In the genomic region with DNA sequence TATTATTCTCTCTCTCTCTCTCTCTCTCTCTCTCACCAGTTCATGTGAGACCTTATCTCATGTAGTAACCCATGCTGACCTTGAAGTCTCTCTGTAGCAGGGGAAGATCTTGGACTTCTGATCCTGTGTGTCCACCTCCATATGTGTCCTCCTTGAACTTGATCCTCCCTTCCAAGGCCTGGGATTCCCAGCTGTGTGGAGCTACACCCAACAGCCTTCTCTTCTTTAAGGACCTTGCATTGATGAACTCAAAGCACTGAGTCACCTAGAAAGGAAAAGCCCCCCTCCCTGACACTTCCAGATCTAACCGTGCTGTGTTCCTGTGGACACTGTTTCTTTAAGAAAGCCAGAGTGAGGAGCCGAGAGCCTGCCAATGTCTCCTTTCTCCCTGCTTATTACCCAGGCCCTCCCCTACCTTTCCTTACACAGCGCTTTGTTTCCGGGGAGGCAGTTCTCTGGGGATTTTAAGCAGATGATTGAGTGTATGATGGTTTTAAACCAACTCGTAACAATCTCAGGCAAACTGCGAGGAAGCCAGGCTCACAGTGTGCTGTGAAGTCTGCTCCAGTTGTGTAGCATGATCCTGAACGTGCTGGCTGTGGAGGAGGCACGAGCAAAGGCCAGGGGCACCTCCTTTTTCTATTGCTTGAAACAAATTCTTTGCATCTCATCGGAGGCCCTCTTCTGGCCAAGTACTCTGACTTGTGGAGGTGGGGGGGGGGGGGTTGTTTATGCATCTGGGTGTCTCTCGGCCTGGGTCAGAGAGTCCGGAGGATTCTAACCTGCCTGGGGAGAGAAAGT, we compare ENCODE assay signal across 10 mouse cellular contexts.
DNase-seq lines count a peak whose midpoint lies in the region; ATAC-seq and TF ChIP-seq lines count a peak whose summit lies in the region.
"Had no signal": no experiment of that assay in that cellular context is flagged by ENCODE, and none has a peak within 500 bp of the region (broad histone marks: within the 10 kb centered on the region; RNA-seq: fewer than 3 reads in every experiment).

No protein-coding gene starts in this region.

- no peak for DNase-seq in gastrocnemius, adult 2 months
- no peak for DNase-seq in gastrocnemius, postnatal 36 days
- DNase-seq in right cerebral cortex, adult 18-20 months = peak; percentile 24
- no peak for DNase-seq in right cerebral cortex, postnatal 4 days
- DNase-seq in thymus, postnatal 10 days (ENCODE audit: low spot score in 2 of 2) = no peak
- DNase-seq: kidney, postnatal 36 days had no signal

- H3K27ac ChIP-seq in gastrocnemius, adult 2 months = peak overlapping the region; percentile 78
- H3K27ac ChIP-seq in intestine, embryonic 16.5 days (ENCODE audit: low read length) = peak overlapping the region; percentile 1; the same call in 1 of the 2 replicates
- peak overlapping the region; percentile 33; the same call in 1 of the 2 replicates for H3K27ac ChIP-seq in stomach, embryonic 15.5 days

- WGBS in intestine, embryonic 16.5 days = 15% methylated on average over 11 of the region's 11 CpGs
- 22% methylated on average over 11 of the region's 11 CpGs for WGBS in stomach, embryonic 15.5 days

- TF ChIP-seq CTCF in gastrocnemius, adult 2 months (IDR thresholded peaks at IDR 0.05) = no peak

- H3K36me3 ChIP-seq in intestine, embryonic 16.5 days (ENCODE audit: control insufficient read depth, insufficient read depth, low read length) = no peaks in the 10 kb centered on the region
- H3K36me3 ChIP-seq in stomach, embryonic 15.5 days = no peaks in the 10 kb centered on the region

- H3K27me3 ChIP-seq in intestine, embryonic 16.5 days (replicated peaks; ENCODE audit: control insufficient read depth, insufficient read depth, low read length) = no peaks in the 10 kb centered on the region
- no peaks in the 10 kb centered on the region for H3K27me3 ChIP-seq in stomach, embryonic 15.5 days (replicated peaks)

- peak overlapping the region; percentile 39; the same call in 1 of the 2 replicates for H3K4me2 ChIP-seq in intestine, embryonic 16.5 days (ENCODE audit: low read depth, low read length)
- peak overlapping the region; percentile 7; the same call in 1 of the 2 replicates for H3K4me2 ChIP-seq in stomach, embryonic 15.5 days

- H3K9me3 ChIP-seq in intestine, embryonic 16.5 days (ENCODE audit: control insufficient read depth, low read length) = no peaks in the 10 kb centered on the region
- no peaks in the 10 kb centered on the region for H3K9me3 ChIP-seq in stomach, embryonic 15.5 days

- 0 out of 2 replicates have a peak overlapping the region, but pooled peaks have one; percentile 0 for H3K9ac ChIP-seq in intestine, embryonic 16.5 days (ENCODE audit: low read depth, low read length)
- H3K9ac ChIP-seq in stomach, embryonic 15.5 days = no peak overlapping the region

- intact Hi-C loops in gastrocnemius, adult 2 months (cut with DNase I) = no loop called here
- intact Hi-C loops in gastrocnemius, postnatal 36 days (cut with DNase I) = no loop called here

- H3K4me3 ChIP-seq in gastrocnemius, adult 2 months = peak overlapping the region; percentile 62
- H3K4me3 ChIP-seq in intestine, embryonic 16.5 days (ENCODE audit: low read length) = no peak overlapping the region
- no peak overlapping the region for H3K4me3 ChIP-seq in stomach, embryonic 15.5 days (replicated peaks)
- H3K4me3 ChIP-seq: myocyte had no signal

- peak; percentile 66 for ATAC-seq in intestine, embryonic 16.5 days
- ATAC-seq in stomach, embryonic 15.5 days (ENCODE audit: insufficient read depth, low FRiP score, low read depth) = peak; percentile 47; the same call in 1 of the 2 replicates
- no peak for ATAC-seq in CD4-positive, CD25-positive, alpha-beta regulatory T cell, adult 4 months

- H3K4me1 ChIP-seq in intestine, embryonic 16.5 days (ENCODE audit: control insufficient read depth, insufficient read depth, low read length) = peaks cover 6% of the 10 kb centered on the region
- peaks cover 10% of the 10 kb centered on the region for H3K4me1 ChIP-seq in stomach, embryonic 15.5 days

Comparison
In these comparisons a context has a peak if more than half of its experiments do, and no peak if none do; other contexts are left out.
1. H3K27ac ChIP-seq: peak in every context shown above with its lines; median percentile 78 in gastrocnemius, adult 2 months; 33 in stomach, embryonic 15.5 days; 1 in intestine, embryonic 16.5 days.